Mouse (Mus musculus) neural tube, embryonic 12.5 days (tissue): ENCODE results near the gene St3gal6. TPM values are rescaled to one million over a fixed set of nuclear protein-coding genes. Genes with fewer than 3 reads are reported as not detected.
A peak's percentile ranks its signal among the peaks of the same experiment; 100 is the strongest.

ENCODE experiments used
- ATAC-seq: fragments of 200-750 bp; cut with Nextera tagmentation; 2 replicates; pipeline ENCODE4 v1.8.0; 2017; ENCODE audit warnings: low read depth, mild to moderate bottlenecking, moderate TSS enrichment, moderate library complexity; ENCODE audit not compliant: low FRiP score
- H3K27ac ChIP-seq: fragments of 300-500 bp; sonication (generic); 2 replicates; pipeline ENCODE4 v1.5.1; 2016
- H3K27me3 ChIP-seq: fragments of 300-500 bp; sonication (generic); replicated peaks from 2 replicates; pipeline ENCODE4 v1.6.1; 2016; ENCODE audit warnings: mild to moderate bottlenecking
- H3K36me3 ChIP-seq: fragments of 300-500 bp; sonication (generic); 2 replicates; pipeline ENCODE4 v1.6.1; 2016; ENCODE audit warnings: mild to moderate bottlenecking
- H3K4me1 ChIP-seq: fragments of 300-500 bp; sonication (generic); 2 replicates; pipeline ENCODE4 v1.6.1; 2016
- H3K4me2 ChIP-seq: fragments of 300-500 bp; sonication (generic); replicated peaks from 2 replicates; pipeline ENCODE4 v1.6.1; 2016; ENCODE audit warnings: mild to moderate bottlenecking
- H3K4me3 ChIP-seq: fragments of 300-500 bp; sonication (generic); 2 replicates; pipeline ENCODE4 v1.5.1; 2016
- H3K9ac ChIP-seq: fragments of 300-500 bp; sonication (generic); 2 replicates; pipeline ENCODE4 v1.6.1; 2016; ENCODE audit warnings: mild to moderate bottlenecking
- H3K9me3 ChIP-seq: fragments of 300-500 bp; sonication (generic); 2 replicates; pipeline ENCODE4 v1.6.1; 2016; ENCODE audit warnings: mild to moderate bottlenecking
- WGBS: fragments of 180-500 bp; shearing (Covaris S2); methylation state at CpG from one replicate; pipeline ENCODE4 v1.1.7; 2016; 5-methylcytosine and 5-hydroxymethylcytosine counted together
- polyA plus RNA-seq: library from polyadenylated mRNA; unstranded; fragments of >200 nt; fragmentation: Nextera tagmentation; extraction: Ambion mirVana; gene quantifications from 2 replicates; pipeline ENCODE4 v1.2.1, GENCODE M21; 2016

The St3gal6 gene
- 6.8 and 7.4 TPM in 2 replicates for polyA plus RNA-seq

DNA sequence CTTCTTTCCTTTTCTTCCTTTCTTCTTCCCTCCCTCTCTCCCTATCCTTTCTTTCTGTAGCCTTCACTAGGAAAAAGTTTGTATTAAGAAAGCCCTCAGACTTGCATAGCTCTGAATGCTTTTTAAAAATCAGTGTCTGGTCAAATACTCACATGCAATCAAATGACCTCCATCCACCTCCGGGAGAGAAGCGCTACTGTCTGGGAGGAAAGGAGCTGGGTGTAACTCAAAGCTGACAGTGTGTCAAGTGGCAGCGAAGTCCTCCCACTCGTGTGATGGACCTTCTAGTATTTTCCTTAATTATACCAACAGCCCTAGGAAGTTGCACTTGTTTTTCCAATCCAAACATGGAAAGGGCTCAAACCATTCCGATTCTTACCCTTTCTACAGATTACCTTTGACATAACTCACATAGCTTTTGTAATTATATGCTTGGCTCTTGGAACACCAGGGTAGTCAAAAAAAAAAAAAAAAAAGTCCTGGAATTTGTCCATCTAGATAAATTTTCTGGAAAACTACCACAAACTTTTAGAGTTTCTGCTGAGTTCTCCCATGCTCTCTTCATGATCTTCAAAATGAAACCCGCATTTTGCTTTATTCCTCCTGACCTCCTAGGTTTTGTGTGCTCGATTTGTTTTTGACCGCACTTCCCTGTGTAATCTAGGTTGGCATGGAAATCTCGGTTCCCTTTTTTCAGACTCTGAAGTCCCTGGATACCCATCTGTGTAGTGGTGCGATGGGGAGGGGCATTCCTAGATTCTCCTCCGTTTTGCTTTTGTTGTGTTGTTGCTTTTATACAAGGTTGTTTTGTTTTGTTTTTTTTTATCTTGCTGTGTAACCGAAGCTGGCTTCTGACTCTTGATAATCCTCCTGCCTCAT, at the start of gene St3gal6:
St3gal6 (minus strand) TSS at position 272 of the 879 bp plus-strand sequence.
- H3K27ac ChIP-seq, result peak within 1 kb of the TSS; percentile 6; the same call in 1 of the 2 replicates
- peak within 1 kb of the TSS; percentile 75 for H3K9ac ChIP-seq
- WGBS, result 86% methylated on average over 12 of the region's 12 CpGs
- no peaks in the 10 kb centered on the region for H3K4me1 ChIP-seq
- ATAC-seq, result no peak
- H3K27me3 ChIP-seq, result peaks cover 4% of the 10 kb centered on the region; the same call in 1 of the 2 replicates
- 0 out of 2 replicates have a peak, but pooled peaks cover 7% of the 10 kb centered on the region for H3K9me3 ChIP-seq
- peak within 1 kb of the TSS; percentile 71 for H3K4me3 ChIP-seq
- H3K36me3 ChIP-seq, result no peaks in the 10 kb centered on the region
- H3K4me2 ChIP-seq, result peak within 1 kb of the TSS; percentile 96

DNA sequence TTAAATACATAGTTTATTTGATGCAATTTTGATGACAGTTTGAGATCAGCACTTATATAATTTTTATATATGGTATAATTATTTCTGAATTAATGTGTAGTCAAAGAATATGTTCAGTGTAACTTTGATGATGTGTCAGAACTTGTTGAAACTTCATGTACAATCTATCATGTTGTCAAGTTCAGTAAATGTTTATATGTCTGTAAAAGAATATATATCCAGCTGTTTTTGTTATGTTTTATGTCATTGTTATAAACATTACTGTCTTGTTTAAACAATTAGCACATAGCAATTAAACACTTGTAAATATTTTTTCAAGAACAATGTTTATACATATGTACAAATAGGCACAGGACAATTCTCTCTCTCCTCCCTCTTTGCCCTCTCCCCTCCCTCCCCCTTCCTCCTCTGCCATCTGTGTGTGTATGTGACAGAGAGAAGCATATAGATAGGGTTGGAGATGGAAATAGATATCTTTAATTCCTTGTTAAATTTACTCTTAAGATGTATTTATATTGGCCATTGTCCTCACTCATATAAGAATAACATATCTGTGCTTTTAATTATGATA, 46.7 kb upstream of the St3gal6 start:
- Histone ChIP-seq H3K27me3 (no peaks in the 10 kb centered on the region), H3K4me2 (no peak overlapping the region), H3K27ac (no peak overlapping the region), H3K4me3 (no peak overlapping the region), H3K36me3 (no peaks in the 10 kb centered on the region), H3K9me3 (no peaks in the 10 kb centered on the region), H3K4me1 (no peaks in the 10 kb centered on the region), H3K9ac (no peak overlapping the region)
- no peak for ATAC-seq

DNA sequence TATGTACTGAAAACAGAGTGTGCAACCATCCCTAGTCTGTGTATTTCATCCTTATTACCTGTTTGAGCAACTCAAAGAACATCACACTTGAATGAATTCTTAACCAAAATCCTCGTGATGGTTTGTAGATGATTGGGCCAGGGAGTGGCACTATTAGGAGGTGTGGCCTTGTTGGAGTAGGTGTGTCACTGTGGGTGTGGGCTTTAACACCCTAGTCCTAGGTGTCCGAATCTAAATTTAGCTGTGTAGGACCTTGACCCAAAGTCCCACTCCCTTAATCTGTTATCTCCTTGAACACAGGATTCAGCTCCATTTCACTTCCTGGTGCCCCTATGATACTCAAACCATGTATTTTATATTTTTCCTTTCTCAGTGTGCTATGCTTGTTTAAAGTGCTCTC, 37.2 kb upstream of the St3gal6 start:
- ATAC-seq, result no peak

DNA sequence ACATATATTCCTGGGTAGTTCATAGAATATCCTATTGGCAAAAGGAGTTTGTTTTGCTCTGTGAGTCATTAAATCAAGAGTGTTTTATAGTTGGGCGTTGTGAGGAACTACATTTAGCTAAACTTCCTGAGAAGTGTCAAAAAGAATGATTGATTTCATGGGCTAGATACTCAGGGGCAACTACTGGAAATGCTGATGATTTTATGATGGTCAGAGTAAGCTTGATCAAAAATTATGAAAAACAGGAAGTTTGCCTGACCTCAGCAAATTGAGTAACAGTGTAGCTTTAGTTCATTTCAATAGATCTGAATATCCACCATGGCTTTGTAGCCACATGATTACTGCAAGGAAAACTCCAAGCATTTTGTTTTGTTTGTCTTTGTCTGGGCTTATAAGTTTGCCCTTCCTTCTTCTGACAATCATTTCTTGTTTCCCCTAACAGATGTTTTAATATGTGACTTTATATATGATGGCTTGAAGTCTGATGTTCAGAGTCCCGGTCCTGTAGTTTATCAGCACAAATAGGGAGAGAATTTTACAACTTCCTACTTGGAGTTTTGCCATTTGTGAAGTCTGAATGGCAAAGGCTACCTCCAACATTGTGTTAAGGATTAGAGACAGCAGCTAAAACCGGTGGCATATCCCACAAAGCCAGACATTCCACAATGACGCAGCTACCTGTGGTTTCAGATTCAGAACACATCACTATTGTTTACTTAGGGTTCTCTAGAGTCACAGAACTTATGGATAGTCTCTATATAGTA, 32.2 kb upstream of the St3gal6 start:
- Histone ChIP-seq H3K4me2 (no peak overlapping the region), H3K9me3 (no peaks in the 10 kb centered on the region), H3K27ac (no peak overlapping the region), H3K4me1 (no peaks in the 10 kb centered on the region), H3K27me3 (no peaks in the 10 kb centered on the region), H3K4me3 (no peak overlapping the region), H3K9ac (no peak overlapping the region), H3K36me3 (no peaks in the 10 kb centered on the region)
- ATAC-seq, result no peak
- 76% methylated on average over 4 of the region's 4 CpGs for WGBS

More for the DNA sequence above, 37.2 kb upstream of the St3gal6 start:
- Histone ChIP-seq H3K4me1 (no peaks in the 10 kb centered on the region), H3K36me3 (no peaks in the 10 kb centered on the region), H3K9me3 (no peaks in the 10 kb centered on the region), H3K27me3 (no peaks in the 10 kb centered on the region), H3K9ac (no peak overlapping the region), H3K27ac (no peak overlapping the region), H3K4me3 (no peak overlapping the region), H3K4me2 (no peak overlapping the region)
- 83% methylated on average over 2 of the region's 2 CpGs for WGBS

DNA sequence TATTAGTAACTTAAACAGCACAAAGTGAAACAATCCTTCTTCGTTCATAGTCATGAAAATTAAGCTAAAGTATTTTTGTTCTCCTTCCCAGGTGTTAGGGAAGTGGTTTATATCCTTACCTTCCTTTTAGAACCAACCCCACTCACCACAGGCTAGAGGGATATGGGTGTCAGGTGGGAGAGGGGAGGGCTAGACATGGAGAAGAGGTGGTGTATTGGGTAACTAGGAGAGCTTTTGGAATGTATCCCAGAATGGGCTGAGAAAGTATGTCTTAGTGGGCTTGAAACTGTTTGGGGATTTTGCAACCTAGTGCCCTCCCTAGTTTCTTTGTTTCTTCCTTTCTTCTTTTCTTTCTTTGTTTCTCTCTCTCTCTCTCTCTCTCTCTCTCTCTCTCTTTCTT, 30.6 kb upstream of the St3gal6 start:
- WGBS, result 76% methylated on average over 1 of the region's 1 CpGs

DNA sequence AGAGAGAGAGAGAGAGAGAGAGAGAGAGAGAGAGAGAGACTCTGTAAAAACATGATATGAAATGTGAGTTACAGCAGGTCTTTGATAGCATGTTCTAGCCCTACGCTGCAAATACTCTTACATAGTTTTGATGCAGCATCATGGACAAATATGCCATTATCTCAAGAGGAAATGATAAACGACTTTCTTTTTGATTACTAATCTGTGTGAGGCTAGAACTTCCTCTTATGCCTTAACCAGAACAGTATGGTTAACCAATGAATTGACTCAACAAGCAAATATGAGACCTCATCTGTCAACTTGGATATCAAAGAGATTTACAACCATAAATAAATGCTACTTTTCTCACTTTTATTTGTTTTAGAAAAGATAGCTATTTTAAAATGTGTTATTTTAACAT, 24.0 kb upstream of the St3gal6 start:
- Histone ChIP-seq H3K9me3 (no peaks in the 10 kb centered on the region), H3K27ac (no peak overlapping the region), H3K27me3 (no peaks in the 10 kb centered on the region)

More for the DNA sequence above, 30.6 kb upstream of the St3gal6 start:
- Histone ChIP-seq H3K9ac (no peak overlapping the region), H3K27ac (no peak overlapping the region), H3K4me3 (no peak overlapping the region), H3K36me3 (no peaks in the 10 kb centered on the region), H3K4me1 (no peaks in the 10 kb centered on the region), H3K4me2 (no peak overlapping the region), H3K27me3 (no peaks in the 10 kb centered on the region), H3K9me3 (no peaks in the 10 kb centered on the region)
- ATAC-seq, result no peak

DNA sequence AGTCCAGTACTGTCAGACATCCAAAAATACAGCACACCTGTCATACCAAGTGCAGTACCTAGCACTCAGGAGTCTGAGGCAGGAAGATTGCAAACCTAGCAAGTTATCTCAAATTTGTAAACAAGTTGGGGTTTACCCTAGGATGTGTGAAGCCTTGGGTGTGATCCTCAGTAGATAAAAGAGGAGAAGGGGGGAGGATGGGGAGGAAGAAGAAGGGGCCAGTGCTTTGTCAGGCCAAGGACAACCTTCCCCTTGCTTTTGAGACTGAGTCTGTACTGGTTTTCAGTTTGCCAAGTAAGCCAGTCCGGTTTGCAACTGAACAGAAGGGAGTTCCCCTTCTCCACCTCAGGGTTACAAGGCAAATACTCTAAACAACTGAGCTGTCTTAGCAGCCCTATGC, 22.1 kb upstream of the St3gal6 start:
- Histone ChIP-seq H3K4me1 (no peaks in the 10 kb centered on the region), H3K4me2 (no peak overlapping the region), H3K27ac (no peak overlapping the region), H3K27me3 (no peaks in the 10 kb centered on the region), H3K4me3 (no peak overlapping the region), H3K9ac (no peak overlapping the region), H3K9me3 (no peaks in the 10 kb centered on the region), H3K36me3 (no peaks in the 10 kb centered on the region)
- no peak for ATAC-seq
- 78% methylated on average over 1 of the region's 1 CpGs for WGBS

More for the DNA sequence above, 24.0 kb upstream of the St3gal6 start:
- Histone ChIP-seq H3K4me1 (no peaks in the 10 kb centered on the region), H3K4me3 (no peak overlapping the region), H3K4me2 (no peak overlapping the region), H3K36me3 (no peaks in the 10 kb centered on the region), H3K9ac (no peak overlapping the region)
- WGBS, result 87% methylated on average over 2 of the region's 2 CpGs
- no peak for ATAC-seq

DNA sequence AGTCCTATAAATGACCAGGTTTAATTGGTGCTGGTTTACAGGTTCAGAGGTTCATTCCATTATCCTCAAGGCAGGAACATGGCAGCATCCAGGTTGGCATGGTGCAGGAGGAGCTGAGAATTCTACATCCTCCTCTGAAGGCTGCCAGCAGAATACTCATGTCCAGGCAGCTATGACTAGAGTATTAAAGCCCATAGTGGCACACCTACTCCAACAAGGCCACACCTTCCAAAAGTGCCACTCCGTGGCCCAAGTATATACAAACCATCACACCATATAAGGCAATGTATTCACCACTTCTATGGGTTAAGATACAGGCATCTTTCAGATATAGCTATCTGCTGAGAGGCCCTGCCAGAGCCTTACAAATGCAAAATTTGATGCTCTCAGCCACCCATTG, 15.4 kb upstream of the St3gal6 start:
- H3K4me3 ChIP-seq, result no peak overlapping the region
- 90% methylated on average over 1 of the region's 1 CpGs for WGBS

DNA sequence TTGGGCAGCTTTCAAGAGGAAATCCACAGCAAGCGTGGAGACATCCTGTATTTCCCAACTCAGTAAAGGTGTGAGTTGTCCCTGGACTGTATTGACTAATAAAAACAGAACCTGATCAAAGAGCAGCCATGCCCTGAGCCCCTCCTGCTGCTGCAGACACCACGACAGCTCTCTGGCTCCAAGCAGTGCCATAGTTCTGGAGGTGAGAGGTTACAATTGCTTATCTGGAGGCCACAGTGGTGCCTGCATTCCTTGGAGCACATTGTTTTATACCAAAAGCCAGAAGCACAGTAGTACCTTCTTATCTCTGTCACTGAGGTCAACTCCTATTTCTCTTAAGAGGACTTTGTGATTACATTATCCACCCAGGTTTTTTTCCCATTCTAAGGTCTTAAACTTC, 15.0 kb upstream of the St3gal6 start:
- H3K27me3 ChIP-seq, result no peaks in the 10 kb centered on the region
- H3K4me3 ChIP-seq, result no peak overlapping the region
- H3K4me2 ChIP-seq, result no peak overlapping the region
- WGBS, result 50% methylated on average over 2 of the region's 2 CpGs
- no peaks in the 10 kb centered on the region for H3K4me1 ChIP-seq
- H3K9me3 ChIP-seq, result no peaks in the 10 kb centered on the region
- H3K9ac ChIP-seq, result no peak overlapping the region
- H3K36me3 ChIP-seq, result no peaks in the 10 kb centered on the region
- no peak for ATAC-seq
- H3K27ac ChIP-seq, result no peak overlapping the region

More for the DNA sequence above, 15.4 kb upstream of the St3gal6 start:
- no peak overlapping the region for H3K9ac ChIP-seq
- no peak overlapping the region for H3K27ac ChIP-seq
- H3K36me3 ChIP-seq, result no peaks in the 10 kb centered on the region
- no peaks in the 10 kb centered on the region for H3K9me3 ChIP-seq
- no peak overlapping the region for H3K4me2 ChIP-seq
- H3K27me3 ChIP-seq, result no peaks in the 10 kb centered on the region
- ATAC-seq, result no peak
- no peaks in the 10 kb centered on the region for H3K4me1 ChIP-seq

DNA sequence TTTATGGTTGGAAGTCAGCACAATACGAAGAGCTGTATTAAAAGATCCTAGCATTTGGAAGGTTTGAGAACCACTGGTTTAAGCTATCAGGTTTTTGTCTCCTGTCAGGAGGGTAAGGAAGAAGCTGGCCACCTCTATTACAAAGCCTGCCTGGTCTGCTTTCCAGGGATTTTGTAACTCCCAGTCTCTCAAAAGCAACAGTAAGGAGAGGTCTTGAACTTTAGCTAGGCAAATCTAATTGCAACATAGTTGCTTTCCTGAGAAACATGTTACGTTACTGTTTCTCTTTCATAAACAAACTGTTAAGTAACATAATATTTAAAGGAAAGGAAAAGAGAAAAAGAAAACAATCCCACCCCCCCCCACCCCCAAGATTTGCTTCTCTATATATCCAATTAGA, 12.0 kb upstream of the St3gal6 start:
- Histone ChIP-seq H3K27ac (no peak overlapping the region), H3K36me3 (no peaks in the 10 kb centered on the region), H3K4me1 (no peaks in the 10 kb centered on the region), H3K9me3 (no peaks in the 10 kb centered on the region), H3K9ac (no peak overlapping the region), H3K27me3 (no peaks in the 10 kb centered on the region), H3K4me3 (no peak overlapping the region), H3K4me2 (no peak overlapping the region)
- ATAC-seq, result no peak
- WGBS, result 86% methylated on average over 2 of the region's 2 CpGs

DNA sequence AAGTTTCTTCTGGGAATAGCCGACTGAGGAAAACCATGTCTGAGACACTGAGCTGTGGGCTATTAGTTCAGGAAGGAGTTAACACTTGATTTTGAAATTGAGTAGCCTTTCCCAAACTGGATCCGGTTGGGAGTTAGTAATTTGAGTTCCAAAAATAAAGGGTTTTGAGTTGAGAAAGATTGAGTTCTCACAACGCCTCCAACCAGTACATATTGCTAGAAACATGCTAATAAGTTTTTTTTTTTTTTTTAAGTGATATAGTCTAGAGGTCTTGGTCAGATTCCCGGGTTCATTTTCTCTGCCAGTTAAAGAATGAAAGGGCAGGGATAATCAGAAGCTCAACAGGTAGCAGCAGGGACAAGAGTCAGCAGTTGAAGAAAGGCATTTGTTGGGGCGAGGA, 11.2 kb upstream of the St3gal6 start:
- 77% methylated on average over 5 of the region's 5 CpGs for WGBS
- H3K9ac ChIP-seq, result no peak overlapping the region
- no peak overlapping the region for H3K4me3 ChIP-seq
- no peaks in the 10 kb centered on the region for H3K27me3 ChIP-seq
- H3K36me3 ChIP-seq, result no peaks in the 10 kb centered on the region
- H3K4me2 ChIP-seq, result no peak overlapping the region
- ATAC-seq, result no peak
- H3K4me1 ChIP-seq, result no peaks in the 10 kb centered on the region
- no peak overlapping the region for H3K27ac ChIP-seq
- H3K9me3 ChIP-seq, result no peaks in the 10 kb centered on the region
